Comparison of ENCODE assay signal across 19 mouse cellular contexts in genomic region chr9:15101531-15102161, GRCm38 (mm10). TPM values are rescaled to one million over a fixed set of nuclear protein-coding genes. Genes with fewer than 3 reads are reported as not detected.
DNase-seq lines count a peak whose midpoint lies in the region; ATAC-seq and TF ChIP-seq lines count a peak whose summit lies in the region.
"Had no signal": no experiment of that assay in that cellular context is flagged by ENCODE, and none has a peak within 500 bp of the region (broad histone marks: within the 10 kb centered on the region; RNA-seq: fewer than 3 reads in every experiment).

No protein-coding gene starts in this region.

- no peak overlapping the region for H3ac ChIP-seq in myocyte (ENCODE audit: control insufficient read depth, insufficient read length)

- TF ChIP-seq CTCF in lung, adult 2 months (IDR thresholded peaks at IDR 0.05; ENCODE audit: insufficient read depth, low read length), result no peak

- 68% methylated on average over 7 of the region's 7 CpGs for WGBS in embryonic facial prominence, embryonic 14.5 days
- WGBS in embryonic facial prominence, embryonic 10.5 days, result 82% methylated on average over 7 of the region's 7 CpGs
- WGBS in hindbrain, embryonic 16.5 days, result 85% methylated on average over 7 of the region's 7 CpGs
- 59% methylated on average over 7 of the region's 7 CpGs for WGBS in lung, adult 2 months

- H3K4me1 ChIP-seq in embryonic facial prominence, embryonic 14.5 days (ENCODE audit: control insufficient read depth, insufficient read depth, low read length), result no peaks in the 10 kb centered on the region
- H3K4me1 ChIP-seq in embryonic facial prominence, embryonic 10.5 days, result no peaks in the 10 kb centered on the region
- H3K4me1 ChIP-seq in hindbrain, embryonic 16.5 days (ENCODE audit: control insufficient read depth, insufficient read depth, low read depth, low read length), result no peaks in the 10 kb centered on the region
- no peaks in the 10 kb centered on the region for H3K4me1 ChIP-seq in lung, adult 2 months (ENCODE audit: control insufficient read depth, insufficient read depth, low read length)
- H3K4me1 ChIP-seq: embryonic facial prominence, embryonic 12.5 days; forebrain, embryonic 10.5 days had no signal

- ATAC-seq in embryonic facial prominence, embryonic 14.5 days (ENCODE audit: low read depth), result no peak
- ATAC-seq in hindbrain, embryonic 16.5 days, result no peak
- ATAC-seq: forebrain, embryonic 14.5 days; intestine, embryonic 16.5 days had no signal

- no peak overlapping the region for H3K4me3 ChIP-seq in embryonic facial prominence, embryonic 14.5 days (ENCODE audit: low read depth, low read length)
- no peak overlapping the region for H3K4me3 ChIP-seq in embryonic facial prominence, embryonic 10.5 days
- H3K4me3 ChIP-seq in myocyte, result no peak overlapping the region
- H3K4me3 ChIP-seq in hindbrain, embryonic 16.5 days (ENCODE audit: low read length), result no peak overlapping the region
- no peak overlapping the region for H3K4me3 ChIP-seq in lung, adult 2 months (replicated peaks; ENCODE audit: extremely low read depth, low read depth, low read length)
- H3K4me3 ChIP-seq: embryonic facial prominence, embryonic 12.5 days; forebrain, embryonic 10.5 days; heart, embryonic 10.5 days had no signal

- H3K27ac ChIP-seq in embryonic facial prominence, embryonic 14.5 days (replicated peaks; ENCODE audit: low read depth, low read length), result no peak overlapping the region
- H3K27ac ChIP-seq in embryonic facial prominence, embryonic 10.5 days (replicated peaks), result no peak overlapping the region
- H3K27ac ChIP-seq in hindbrain, embryonic 16.5 days (ENCODE audit: low read depth, low read length), result no peak overlapping the region
- H3K27ac ChIP-seq: embryonic facial prominence, embryonic 12.5 days; forebrain, embryonic 10.5 days; heart, embryonic 10.5 days; hindbrain, embryonic 14.5 days had no signal

- H3K4me2 ChIP-seq in embryonic facial prominence, embryonic 14.5 days (ENCODE audit: low read depth, low read length), result no peak overlapping the region
- H3K4me2 ChIP-seq in myocyte (ENCODE audit: low read depth), result peak overlapping the region; percentile 47
- H3K4me2 ChIP-seq in hindbrain, embryonic 16.5 days (ENCODE audit: low read length), result no peak overlapping the region
- H3K4me2 ChIP-seq: embryonic facial prominence, embryonic 12.5 days; hindbrain, embryonic 14.5 days had no signal

- H3K9ac ChIP-seq in embryonic facial prominence, embryonic 14.5 days (ENCODE audit: low read depth, low read length), result no peak overlapping the region
- H3K9ac ChIP-seq in hindbrain, embryonic 16.5 days (ENCODE audit: low read depth, low read length), result no peak overlapping the region
- H3K9ac ChIP-seq: embryonic facial prominence, embryonic 12.5 days; hindbrain, embryonic 14.5 days had no signal

- H3K9me3 ChIP-seq in embryonic facial prominence, embryonic 14.5 days (ENCODE audit: control insufficient read depth, low read length), result no peaks in the 10 kb centered on the region
- H3K9me3 ChIP-seq in embryonic facial prominence, embryonic 10.5 days, result no peaks in the 10 kb centered on the region
- no peaks in the 10 kb centered on the region for H3K9me3 ChIP-seq in hindbrain, embryonic 16.5 days (ENCODE audit: control insufficient read depth, low read length)
- H3K9me3 ChIP-seq: embryonic facial prominence, embryonic 12.5 days; forebrain, embryonic 10.5 days; heart, embryonic 10.5 days had no signal

- no peaks in the 10 kb centered on the region for H3K27me3 ChIP-seq in embryonic facial prominence, embryonic 14.5 days (replicated peaks; ENCODE audit: control insufficient read depth, insufficient read depth, low read length)
- no peaks in the 10 kb centered on the region for H3K27me3 ChIP-seq in embryonic facial prominence, embryonic 10.5 days (replicated peaks; ENCODE audit: low read depth, poor library complexity, severe bottlenecking)
- H3K27me3 ChIP-seq in myocyte (ENCODE audit: control insufficient read depth, insufficient read depth, insufficient read length), result no peaks in the 10 kb centered on the region
- H3K27me3 ChIP-seq in hindbrain, embryonic 16.5 days (replicated peaks; ENCODE audit: control insufficient read depth, insufficient read depth, low read length), result no peaks in the 10 kb centered on the region
- H3K27me3 ChIP-seq: embryonic facial prominence, embryonic 12.5 days had no signal

- no peaks in the 10 kb centered on the region for H3K36me3 ChIP-seq in embryonic facial prominence, embryonic 14.5 days (ENCODE audit: control insufficient read depth, insufficient read depth, low read length)
- H3K36me3 ChIP-seq in embryonic facial prominence, embryonic 10.5 days (replicated peaks), result no peaks in the 10 kb centered on the region
- H3K36me3 ChIP-seq in myocyte (ENCODE audit: control insufficient read depth, insufficient read depth), result no peaks in the 10 kb centered on the region
- no peaks in the 10 kb centered on the region for H3K36me3 ChIP-seq in hindbrain, embryonic 16.5 days (ENCODE audit: control insufficient read depth, insufficient read depth, low read length)
- H3K36me3 ChIP-seq: embryonic facial prominence, embryonic 12.5 days; forebrain, embryonic 10.5 days; heart, embryonic 10.5 days had no signal

- peak; percentile 45 for DNase-seq in embryonic facial prominence, embryonic 14.5 days (ENCODE audit: low spot score)
- no peak for DNase-seq in embryonic facial prominence, embryonic 10.5 days (ENCODE audit: low spot score)
- peak; percentile 55 for DNase-seq in 3T3-L1 (ENCODE audit: low read depth, low spot score)
- DNase-seq in NIH3T3 (ENCODE audit: low read depth), result peak; percentile 17
- DNase-seq in lung, adult 2 months, result no peak
- DNase-seq: adrenal gland, postnatal 25 days; cerebellum, adult 2 months; cerebellum, postnatal 10 days; embryo, embryonic 11 days; gastrocnemius, postnatal 36 days had no signal

- no peaks in the 10 kb centered on the region for H3K79me2 ChIP-seq in myocyte (ENCODE audit: control insufficient read depth, insufficient read depth)

- peak; percentile 46 for TF ChIP-seq POLR2A in myocyte (IDR thresholded peaks at IDR 0.05; ENCODE audit: insufficient read length, low read depth)
- TF ChIP-seq POLR2A in lung, adult 2 months (IDR thresholded peaks at IDR 0.05; ENCODE audit: borderline replicate concordance, extremely low read depth, low read depth, low read length), result no peak

TF ChIP-seq in myocyte, 11 proteins besides CTCF, POLR2A, EP300 and RAD21:
- TF ChIP-seq TCF12 (IDR thresholded peaks at IDR 0.05; ENCODE audit: insufficient read depth, poor library complexity, severe bottlenecking), result peak; percentile 43
- peak; percentile 34 for TF ChIP-seq POLR2AphosphoS2 (IDR thresholded peaks at IDR 0.05; ENCODE audit: insufficient read length, low read depth)
- peak; percentile 47 for TF ChIP-seq USF1 (IDR thresholded peaks at IDR 0.05; ENCODE audit: low read depth)
- TF ChIP-seq MAX (IDR thresholded peaks at IDR 0.05; ENCODE audit: low read depth), result no peak
- TF ChIP-seq CEBPB (IDR thresholded peaks at IDR 0.05; ENCODE audit: insufficient read depth, poor library complexity, severe bottlenecking), result peak; percentile 96
- TF ChIP-seq MYOD1 (IDR thresholded peaks at IDR 0.05; ENCODE audit: control insufficient read depth in 1 of 3, insufficient read length in 2 of 3, low read depth in 2 of 3), result peak in 2 of 3 experiments; percentile 61 to 93
- TF ChIP-seq TCF3 (IDR thresholded peaks at IDR 0.05; ENCODE audit: insufficient read length, low read depth), result no peak
- TF ChIP-seq MYOG (IDR thresholded peaks at IDR 0.05; ENCODE audit: control insufficient read depth in 1 of 3, insufficient read depth in 1 of 3, insufficient read length in 2 of 3, low read depth in 2 of 3), result peak; percentile 48 to 90 (median 65)

RNA-seq across cellular contexts. Expression of gene Hephl1, which starts 10.3 kb away (rescaled TPM):
- 0.18 and 0.31 TPM in 2 replicates for polyA plus RNA-seq in embryonic facial prominence, embryonic 14.5 days (2014; fragmentation: Nextera tagmentation; extraction: Ambion mirVana)
- not detected in 2 replicates for polyA plus RNA-seq in embryonic facial prominence, embryonic 10.5 days (2016; fragmentation: Nextera tagmentation; extraction: Ambion mirVana)
- polyA plus RNA-seq in myocyte (2012; fragmentation: generic; extraction: Trizol), result 10.6 TPM
- polyA plus RNA-seq in hindbrain, embryonic 16.5 days (2015; fragmentation: Nextera tagmentation; extraction: Ambion mirVana), result not detected in 2 replicates
- 0.03 and 0.36 TPM in 2 replicates for polyA plus RNA-seq in lung, adult 2 months (2012; rRNA removed)
- polyA plus RNA-seq: cerebellum, adult 2 months; embryonic facial prominence, embryonic 12.5 days; forebrain, embryonic 10.5 days; forebrain, embryonic 14.5 days; heart, embryonic 10.5 days; heart, embryonic 14.5 days; hindbrain, embryonic 14.5 days; intestine, embryonic 16.5 days had no signal

RNA-seq across cellular contexts. Expression of gene Panx1, which starts 56.4 kb away (rescaled TPM):
- 48.3 and 53.9 TPM in 2 replicates for polyA plus RNA-seq in embryonic facial prominence, embryonic 14.5 days (2014; fragmentation: Nextera tagmentation; extraction: Ambion mirVana)
- polyA plus RNA-seq in embryonic facial prominence, embryonic 10.5 days (2016; fragmentation: Nextera tagmentation; extraction: Ambion mirVana), result 68.7 and 70.9 TPM in 2 replicates
- 54.7 TPM for polyA plus RNA-seq in myocyte (2012; fragmentation: generic; extraction: Trizol)
- polyA plus RNA-seq in hindbrain, embryonic 16.5 days (2015; fragmentation: Nextera tagmentation; extraction: Ambion mirVana), result 135 and 155 TPM in 2 replicates
- polyA plus RNA-seq in lung, adult 2 months (2012; rRNA removed), result 17.0 and 21.9 TPM in 2 replicates

Comparison
In these comparisons a context has a peak if more than half of its experiments do, and no peak if none do; other contexts are left out.
1. DNase-seq: peak in embryonic facial prominence, embryonic 14.5 days (single experiment), 3T3-L1 (single experiment) and NIH3T3 (single experiment); none in embryonic facial prominence, embryonic 10.5 days (single experiment) and lung, adult 2 months (single experiment).